Mouse (Mus musculus): ENCODE measurements around the gene Bri3.

DNA sequence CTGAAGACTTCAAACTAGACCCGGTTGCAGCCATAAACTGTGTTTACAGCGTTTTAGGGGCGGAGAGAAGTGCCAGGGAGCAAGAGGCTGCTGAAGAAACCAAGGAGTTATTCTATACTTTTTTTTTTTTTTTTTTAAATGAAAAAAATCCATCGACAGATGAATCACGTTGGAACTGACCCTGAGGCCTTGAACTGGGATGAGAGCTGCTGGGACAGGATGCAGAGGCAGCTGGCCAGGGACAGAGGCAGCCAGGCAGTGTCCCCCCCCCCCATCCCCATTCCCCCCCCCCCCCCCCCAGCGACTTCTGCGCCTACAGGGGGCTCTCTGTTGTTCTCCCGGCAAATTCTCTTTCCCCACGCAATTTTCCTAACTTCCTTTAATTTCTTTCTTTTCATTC, 153.3 kb downstream of the Bri3 start:
- TF ChIP-seq POLR2A (IDR thresholded peaks at IDR 0.05; ENCODE audit: insufficient read depth, low read depth, low read length): no peak
- no peak for TF ChIP-seq CTCF (IDR thresholded peaks at IDR 0.05)
